Mouse (Mus musculus) embryonic facial prominence, embryonic 15.5 days (tissue): Measurements from ENCODE around the gene Btbd11. TPM values are rescaled to one million over a fixed set of nuclear protein-coding genes. Genes with fewer than 3 reads are reported as not detected.

Experiments
- ATAC-seq: fragments of 200-750 bp; cut with Nextera tagmentation; 2 replicates; pipeline ENCODE4 v1.8.0; 2017; ENCODE audit warnings: low read depth, moderate TSS enrichment; ENCODE audit not compliant: insufficient number of reproducible peaks, low FRiP score, low TSS enrichment
- H3K27ac ChIP-seq: fragments of 300-500 bp; sonication (generic); replicated peaks from 2 replicates; pipeline ENCODE4 v1.5.1; 2015; ENCODE audit warnings: mild to moderate bottlenecking, inconsistent platforms
- H3K27me3 ChIP-seq: fragments of 300-500 bp; sonication (generic); 2 replicates; pipeline ENCODE4 v1.6.1; 2015; ENCODE audit warnings: inconsistent platforms
- H3K36me3 ChIP-seq: fragments of 300-500 bp; sonication (generic); 2 replicates; pipeline ENCODE4 v1.6.1; 2015; ENCODE audit warnings: mild to moderate bottlenecking, inconsistent platforms
- H3K4me1 ChIP-seq: fragments of 300-500 bp; sonication (generic); 2 replicates; pipeline ENCODE4 v1.6.1; 2015; ENCODE audit warnings: inconsistent platforms
- H3K4me2 ChIP-seq: fragments of 300-500 bp; sonication (generic); replicated peaks from 2 replicates; pipeline ENCODE4 v1.6.1; 2015; ENCODE audit warnings: mild to moderate bottlenecking, inconsistent platforms
- H3K4me3 ChIP-seq: fragments of 300-500 bp; sonication (generic); replicated peaks from 2 replicates; pipeline ENCODE4 v1.5.1; 2015; ENCODE audit warnings: mild to moderate bottlenecking, inconsistent platforms
- H3K9ac ChIP-seq: fragments of 300-500 bp; sonication (generic); 2 replicates; pipeline ENCODE4 v1.6.1; 2015; ENCODE audit warnings: inconsistent platforms
- H3K9me3 ChIP-seq: fragments of 300-500 bp; sonication (generic); replicated peaks from 2 replicates; pipeline ENCODE4 v1.6.1; 2016; ENCODE audit warnings: inconsistent platforms
- WGBS: fragments of 180-500 bp; shearing (Covaris S2); methylation state at CpG from one replicate; pipeline ENCODE4 v1.1.7; 2015; 5-methylcytosine and 5-hydroxymethylcytosine counted together
- polyA plus RNA-seq: library from polyadenylated mRNA; unstranded; fragments of >200 nt; fragmentation: Nextera tagmentation; extraction: Ambion mirVana; gene quantifications from 2 replicates; pipeline ENCODE4 v1.2.1, GENCODE M21; 2015

Btbd11 gene
- polyA plus RNA-seq, 1 experiment from 2014 or later, result 6.5 TPM

- Histone ChIP-seq H3K4me2 (peak overlapping the region; percentile 33), H3K36me3 (no peaks in the 10 kb centered on the region), H3K27ac (no peak overlapping the region; the same call in 1 of the 2 replicates), H3K9me3 (no peaks in the 10 kb centered on the region), H3K4me1 (peaks cover 3% of the 10 kb centered on the region; the same call in 1 of the 2 replicates), H3K4me3 (no peak overlapping the region), H3K27me3 (no peaks in the 10 kb centered on the region), H3K9ac (no peak overlapping the region)
- ATAC-seq, result no peak
- WGBS, result 15% methylated on average over 8 of the region's 8 CpGs
Observed at GRCm38 (mm10) chr10:85378972-85379371, 7.6 kb upstream of the Btbd11 start.

- Histone ChIP-seq H3K27me3 (0 out of 2 replicates have a peak, but pooled peaks cover 2% of the 10 kb centered on the region), H3K9ac (no peak overlapping the region), H3K4me3 (no peak overlapping the region), H3K4me2 (no peak overlapping the region), H3K36me3 (no peaks in the 10 kb centered on the region), H3K27ac (no peak overlapping the region), H3K4me1 (peaks cover 16% of the 10 kb centered on the region), H3K9me3 (no peaks in the 10 kb centered on the region)
- ATAC-seq, result no peak
- 82% methylated on average over 7 of the region's 7 CpGs for WGBS
Observed at GRCm38 (mm10) chr10:85382981-85383380, 3.6 kb upstream of the Btbd11 start.

GRCm38 (mm10) chr10:85387219-85388070 is 831 bp downstream of the Btbd11 start:
- under 1% methylated on average over 78 of the region's 78 CpGs for WGBS
- H3K27ac ChIP-seq, result peak overlapping the region; percentile 83

GRCm38 (mm10) chr10:85388071-85388750 is 1.6 kb downstream of the Btbd11 start:
- Histone ChIP-seq H3K9me3 (no peaks in the 10 kb centered on the region), H3K27ac (no peak overlapping the region), H3K27me3 (0 out of 2 replicates have a peak, but pooled peaks cover 5% of the 10 kb centered on the region), H3K9ac (peak overlapping the region; percentile 57), H3K36me3 (no peaks in the 10 kb centered on the region), H3K4me2 (peak overlapping the region; percentile 96), H3K4me1 (peaks cover 40% of the 10 kb centered on the region), H3K4me3 (peak overlapping the region; percentile 66)
- WGBS, result under 1% methylated on average over 50 of the region's 50 CpGs
- ATAC-seq, result 0 out of 2 replicates have a peak, but pooled peaks have one; percentile 1

More at GRCm38 (mm10) chr10:85387219-85388070, 831 bp downstream of the Btbd11 start:
- H3K9ac ChIP-seq, result peak overlapping the region; percentile 57
- peak overlapping the region; percentile 96 for H3K4me2 ChIP-seq
- H3K4me1 ChIP-seq, result peaks cover 40% of the 10 kb centered on the region
- H3K36me3 ChIP-seq, result no peaks in the 10 kb centered on the region
- H3K9me3 ChIP-seq, result no peaks in the 10 kb centered on the region
- peak overlapping the region; percentile 66 for H3K4me3 ChIP-seq
- peak; percentile 7; the same call in 1 of the 2 replicates for ATAC-seq
- 0 out of 2 replicates have a peak, but pooled peaks cover 5% of the 10 kb centered on the region for H3K27me3 ChIP-seq

GRCm38 (mm10) chr10:85388751-85389115 is 2.1 kb downstream of the Btbd11 start:
- WGBS, result 2% methylated on average over 9 of the region's 9 CpGs
- H3K9ac ChIP-seq, result no peak overlapping the region

GRCm38 (mm10) chr10:85389286-85390139 is 2.9 kb downstream of the Btbd11 start:
- 0 out of 2 replicates have a peak overlapping the region, but pooled peaks have one; percentile 22 for H3K27ac ChIP-seq

More at GRCm38 (mm10) chr10:85388751-85389115, 2.1 kb downstream of the Btbd11 start:
- peak overlapping the region; percentile 66 for H3K4me3 ChIP-seq
- H3K36me3 ChIP-seq, result no peaks in the 10 kb centered on the region
- peak overlapping the region; percentile 96 for H3K4me2 ChIP-seq
- no peaks in the 10 kb centered on the region for H3K9me3 ChIP-seq
- 0 out of 2 replicates have a peak, but pooled peaks cover 5% of the 10 kb centered on the region for H3K27me3 ChIP-seq
- H3K27ac ChIP-seq, result no peak overlapping the region
- no peak for ATAC-seq
- H3K4me1 ChIP-seq, result peaks cover 40% of the 10 kb centered on the region

GRCm38 (mm10) chr10:85393016-85393415 is 6.4 kb downstream of the Btbd11 start:
- H3K4me2 ChIP-seq, result no peak overlapping the region
- no peak for ATAC-seq
- H3K4me1 ChIP-seq, result peaks cover 27% of the 10 kb centered on the region
- H3K27ac ChIP-seq, result no peak overlapping the region
- 81% methylated on average over 6 of the region's 6 CpGs for WGBS
- no peak overlapping the region for H3K4me3 ChIP-seq
- H3K36me3 ChIP-seq, result no peaks in the 10 kb centered on the region
- no peaks in the 10 kb centered on the region for H3K9me3 ChIP-seq
- H3K9ac ChIP-seq, result no peak overlapping the region
- 0 out of 2 replicates have a peak, but pooled peaks cover 3% of the 10 kb centered on the region for H3K27me3 ChIP-seq

More at GRCm38 (mm10) chr10:85389286-85390139, 2.9 kb downstream of the Btbd11 start:
- peak overlapping the region; percentile 96 for H3K4me2 ChIP-seq
- no peak overlapping the region for H3K9ac ChIP-seq
- H3K9me3 ChIP-seq, result no peaks in the 10 kb centered on the region
- no peak for ATAC-seq
- H3K36me3 ChIP-seq, result no peaks in the 10 kb centered on the region
- peaks cover 40% of the 10 kb centered on the region for H3K4me1 ChIP-seq
- H3K4me3 ChIP-seq, result peak overlapping the region; percentile 66
- 10% methylated on average over 23 of the region's 23 CpGs for WGBS
- H3K27me3 ChIP-seq, result 0 out of 2 replicates have a peak, but pooled peaks cover 5% of the 10 kb centered on the region

GRCm38 (mm10) chr10:85394558-85394957 is 7.9 kb downstream of the Btbd11 start:
- Histone ChIP-seq H3K27me3 (no peaks in the 10 kb centered on the region), H3K4me3 (no peak overlapping the region), H3K9ac (no peak overlapping the region), H3K27ac (no peak overlapping the region), H3K36me3 (no peaks in the 10 kb centered on the region), H3K4me2 (no peak overlapping the region), H3K9me3 (no peaks in the 10 kb centered on the region), H3K4me1 (peaks cover 11% of the 10 kb centered on the region)
- 56% methylated on average over 4 of the region's 4 CpGs for WGBS
- no peak for ATAC-seq

GRCm38 (mm10) chr10:85411120-85411519 is 24.5 kb downstream of the Btbd11 start:
- H3K36me3 ChIP-seq, result no peaks in the 10 kb centered on the region
- WGBS, result 80% methylated on average over 3 of the region's 3 CpGs
- H3K4me1 ChIP-seq, result no peaks in the 10 kb centered on the region
- H3K4me3 ChIP-seq, result no peak overlapping the region
- no peaks in the 10 kb centered on the region for H3K9me3 ChIP-seq
- H3K9ac ChIP-seq, result no peak overlapping the region
- no peaks in the 10 kb centered on the region for H3K27me3 ChIP-seq
- no peak for ATAC-seq
- H3K4me2 ChIP-seq, result no peak overlapping the region
- no peak overlapping the region for H3K27ac ChIP-seq

- H3K9ac ChIP-seq, result no peak overlapping the region
- ATAC-seq, result no peak
- H3K9me3 ChIP-seq, result no peaks in the 10 kb centered on the region
- H3K27me3 ChIP-seq, result no peaks in the 10 kb centered on the region
- H3K27ac ChIP-seq, result no peak overlapping the region
- H3K4me1 ChIP-seq, result no peaks in the 10 kb centered on the region
- H3K4me3 ChIP-seq, result no peak overlapping the region
- 60% methylated on average over 15 of the region's 15 CpGs for WGBS
- no peak overlapping the region for H3K4me2 ChIP-seq
- H3K36me3 ChIP-seq, result no peaks in the 10 kb centered on the region
Observed at GRCm38 (mm10) chr10:85420851-85421628, 34.4 kb downstream of the Btbd11 start.
